Mouse (Mus musculus) adipose tissue, adult 10 weeks (tissue): Measurements from ENCODE around the gene Msrb2. TPM values are rescaled to one million over a fixed set of nuclear protein-coding genes. Genes with fewer than 3 reads are reported as not detected.

ENCODE experiments used
- polyA plus RNA-seq: library from polyadenylated mRNA; stranded (reverse); fragments of 350-450 nt; fragmentation: Illumina TruSeq; extraction: RNeasy Lipid Tissue Mini Kit (QIAGEN cat#74804); gene quantifications from one replicate; pipeline ENCODE4 v1.2.3, GENCODE M21; 2014; ENCODE audit warnings: low read depth, low replicate concordance

The Msrb2 gene
- polyA plus RNA-seq = 18.8 TPM

GRCm38 (mm10) chr2:19371390-19372158, at the start of gene Msrb2:
Gene Msrb2 (plus strand): TSS chr2:19371440.

Other genes starting within 250 kb of the Msrb2 start
- gene Armc3, start 172.1 kb upstream of the Msrb2 start, polyA plus RNA-seq = 2.6 TPM
- not detected for gene Ptf1a, start 74.2 kb downstream of the Msrb2 start, polyA plus RNA-seq
- gene 4921504E06Rik, start 182.5 kb downstream of the Msrb2 start, polyA plus RNA-seq = 0.50 TPM